Mouse (Mus musculus): ENCODE results near the gene Npepps.

Npepps gene

DNA sequence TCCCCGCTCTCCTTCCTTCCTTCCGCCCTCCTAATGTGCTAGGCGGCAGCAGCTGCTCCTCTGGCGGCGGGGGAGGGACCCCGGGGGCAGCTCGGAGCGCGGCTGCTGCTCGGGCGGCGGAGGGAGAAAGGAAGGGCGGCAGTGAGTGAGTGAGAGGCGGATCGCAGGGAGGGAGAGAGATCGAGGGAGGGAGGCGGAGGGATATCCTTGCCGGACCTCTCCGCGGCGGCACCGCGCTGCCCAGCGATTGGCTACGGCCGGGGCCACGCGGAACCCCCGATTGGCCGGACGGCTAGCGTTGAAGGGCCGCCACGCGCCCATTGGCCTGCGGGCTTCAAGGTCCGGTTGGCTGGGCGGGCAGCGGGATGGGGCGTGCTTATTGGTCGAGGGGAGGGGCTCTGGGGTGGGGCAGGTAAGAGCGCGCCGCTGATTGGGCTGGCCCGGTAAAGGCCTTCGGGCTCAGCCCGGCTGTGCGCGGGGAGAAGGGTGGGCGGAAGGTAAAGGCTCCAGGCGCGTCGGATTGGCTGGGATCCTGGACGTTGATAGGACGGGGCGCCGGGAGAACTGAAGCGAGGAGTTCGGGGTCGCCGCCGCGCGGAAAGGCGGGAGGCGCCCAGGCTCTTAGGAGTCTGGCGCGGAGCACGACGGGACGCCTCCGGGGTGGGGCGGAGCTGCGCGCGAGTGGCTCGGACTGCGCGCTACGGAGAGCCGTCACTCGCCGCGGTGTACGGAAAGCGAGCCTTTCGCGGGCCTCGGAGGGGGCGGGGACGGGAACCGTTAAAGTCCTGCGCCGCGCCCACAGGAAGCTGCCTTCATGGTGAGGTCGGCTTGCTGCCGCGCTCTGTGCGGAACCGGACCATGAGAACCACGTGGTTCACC, 92.4 kb downstream of the Npepps start, which contains the start of gene Kpnb1:
TSS of gene Kpnb1 (minus strand) at position 118 of the 879 bp plus-strand sequence.
- DNase-seq (ENCODE audit: low read depth, low spot score): peak; percentile 99

DNA sequence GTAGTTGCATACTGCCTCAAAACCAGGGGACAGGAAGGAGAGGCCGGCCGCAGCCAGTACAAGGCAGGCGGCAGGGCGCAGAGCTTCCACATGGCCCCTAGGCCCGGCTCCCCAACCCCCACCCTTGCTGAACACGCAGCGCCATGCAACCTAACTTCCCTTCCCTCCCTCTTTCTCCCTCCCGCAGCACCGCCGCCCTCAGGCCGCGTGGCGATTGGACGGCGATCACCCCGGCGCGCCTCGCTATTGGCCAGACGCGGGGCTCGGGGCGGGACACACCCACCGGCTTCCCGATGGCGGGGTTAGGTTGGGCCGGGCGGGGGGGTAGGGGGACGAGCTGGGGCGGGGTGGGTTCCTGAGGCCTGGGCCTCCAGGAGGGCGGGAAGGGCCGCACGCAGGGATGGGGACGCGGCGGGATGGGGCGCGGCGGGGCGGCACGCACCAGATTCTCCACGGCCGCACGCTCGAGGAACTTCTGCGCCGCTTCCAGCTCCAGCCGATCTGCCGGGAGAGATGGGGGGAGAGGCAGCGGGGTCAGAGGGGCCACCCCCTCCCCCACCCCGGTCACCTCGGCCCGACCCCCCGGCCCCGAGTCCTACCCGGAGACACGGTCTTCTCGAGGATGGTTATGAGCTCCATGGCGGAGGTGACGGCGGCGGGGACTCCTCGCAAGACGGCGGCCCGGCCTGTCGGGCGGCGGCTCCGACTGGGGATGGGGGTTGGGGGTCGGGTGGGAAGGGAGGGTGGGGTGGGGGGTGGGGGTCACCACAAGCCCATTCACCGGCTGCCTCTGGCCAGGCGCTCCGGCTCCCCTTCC, 93.3 kb downstream of the Npepps start:
- DNase-seq (ENCODE audit: low read depth, low spot score): peak; percentile 97

DNA sequence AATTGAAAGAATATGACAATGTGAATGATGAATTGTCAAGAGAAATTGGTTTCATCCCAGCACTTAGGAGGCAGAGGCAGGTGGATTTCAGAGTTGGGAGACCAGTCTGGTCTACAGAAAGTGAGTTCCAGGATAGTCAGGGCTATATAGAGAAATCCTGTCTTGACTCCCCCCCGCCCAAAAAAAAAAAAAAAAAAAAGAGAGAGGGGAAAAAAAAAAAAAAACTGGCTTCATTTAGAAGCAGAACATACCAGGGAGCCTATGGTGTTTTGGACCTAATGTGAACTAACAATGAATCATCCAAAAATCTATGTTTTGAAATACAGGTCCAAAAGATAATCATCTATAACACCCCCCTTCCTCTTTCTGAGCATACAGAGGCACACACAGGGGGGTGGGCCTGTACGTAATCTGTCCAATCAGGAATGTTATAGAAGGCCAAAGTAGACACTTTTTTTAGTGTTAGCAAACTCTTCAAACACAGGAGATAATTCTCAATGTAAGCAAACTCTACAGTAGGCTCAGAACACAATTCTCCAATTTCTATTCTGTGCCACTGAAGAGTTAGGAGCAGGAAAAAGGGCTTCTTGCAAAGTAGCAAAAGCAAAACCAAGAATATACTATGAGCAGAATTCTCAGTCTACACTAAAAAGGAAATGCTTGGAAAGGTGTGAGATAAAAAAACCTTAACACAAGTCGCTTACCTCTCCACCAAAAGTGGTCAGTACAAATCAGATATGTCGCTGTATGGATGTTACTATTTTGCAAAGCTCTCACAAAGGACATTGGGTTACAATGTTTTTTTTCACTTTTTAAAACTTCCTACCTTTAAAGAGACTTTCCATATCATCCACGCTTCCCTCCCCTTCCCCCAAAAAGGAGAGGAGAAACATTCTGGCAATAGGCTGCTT, 94.5 kb downstream of the Npepps start:
- no peak for DNase-seq (ENCODE audit: low read depth, low spot score)

DNA sequence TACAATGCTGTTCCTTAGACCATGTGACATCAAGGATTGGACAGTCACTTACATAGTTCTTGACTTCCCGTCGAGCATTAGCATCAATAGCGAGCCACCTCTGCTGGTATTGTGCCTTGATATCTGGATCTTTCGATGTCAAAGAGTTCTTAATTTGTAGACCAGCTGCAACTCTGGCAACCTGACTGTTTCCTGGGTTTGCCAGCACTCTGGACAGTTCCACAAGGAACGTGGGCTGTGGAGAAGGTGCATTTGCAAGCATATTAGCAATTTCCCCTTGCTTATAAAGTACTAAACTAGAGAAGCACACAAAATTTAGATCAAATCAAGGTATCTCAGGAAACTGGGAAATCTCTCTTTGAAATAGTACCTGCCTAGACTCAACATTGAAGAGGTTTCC, 95.6 kb downstream of the Npepps start:
- DNase-seq (ENCODE audit: low read depth, low spot score): no peak

- DNase-seq (ENCODE audit: low read depth, low spot score): no peak
Observed at GRCm38 (mm10) chr11:97182446-97182845, 98.0 kb downstream of the Npepps start.

DNA sequence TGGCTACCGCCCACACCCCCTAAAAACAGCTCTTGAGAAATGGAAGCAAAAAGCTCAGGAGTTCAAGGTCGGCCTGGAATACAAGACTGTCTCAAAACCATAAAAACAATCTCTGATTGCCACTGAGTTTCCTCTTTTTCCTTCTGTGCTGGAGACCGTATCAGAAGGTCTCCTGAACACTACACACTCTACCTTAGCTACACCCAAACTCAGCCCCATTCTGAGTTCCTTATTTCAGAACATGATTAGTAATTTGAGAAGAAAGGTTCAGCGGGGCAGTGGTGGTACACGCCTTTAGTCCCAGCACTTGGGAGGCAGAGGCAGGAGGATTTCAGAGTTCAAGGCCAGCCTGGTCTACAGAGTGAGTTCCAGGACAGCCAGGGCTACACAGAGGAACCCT, 99.4 kb downstream of the Npepps start:
- no peak for DNase-seq (ENCODE audit: low read depth, low spot score)

DNA sequence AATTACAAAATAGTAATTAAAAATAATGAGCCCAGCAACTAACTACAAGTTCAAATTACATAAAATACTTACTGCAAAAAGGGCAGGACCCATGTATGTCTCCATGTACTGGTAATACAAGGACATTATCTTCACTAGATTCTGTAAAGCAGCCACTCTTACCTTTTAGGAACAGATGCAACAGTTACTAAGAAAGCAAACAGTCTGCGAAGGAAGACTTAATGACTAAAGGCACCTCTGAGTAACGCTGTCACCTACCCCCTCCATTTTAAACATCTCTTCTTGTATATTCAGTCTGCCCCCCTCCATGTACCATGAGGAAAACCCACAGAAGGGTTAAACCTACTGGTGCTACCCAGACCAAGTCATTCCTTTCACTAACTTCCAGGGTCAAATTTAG, 102.2 kb downstream of the Npepps start:
- DNase-seq (ENCODE audit: low read depth, low spot score): no peak

DNA sequence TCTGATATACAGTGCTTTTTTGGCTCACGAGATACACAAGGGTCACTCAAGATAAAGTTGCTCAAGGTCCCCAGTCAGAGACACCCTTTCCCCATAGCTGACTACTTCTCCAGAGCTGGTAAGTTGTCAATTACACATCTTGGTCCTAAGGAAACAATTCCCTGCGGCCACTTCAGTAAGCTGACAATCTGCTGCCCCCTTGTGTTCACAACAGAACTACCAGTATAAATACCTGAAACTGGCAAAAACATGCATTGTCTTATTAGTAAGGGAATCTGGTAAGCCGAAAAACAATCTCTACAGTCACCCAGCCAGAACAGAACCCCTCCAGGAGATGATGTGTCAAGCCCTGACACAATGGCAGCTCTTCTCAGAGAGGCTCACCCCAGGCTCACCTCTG, 103.6 kb downstream of the Npepps start:
- peak; percentile 77 for DNase-seq (ENCODE audit: low read depth, low spot score)

- DNase-seq (ENCODE audit: low read depth, low spot score): no peak
Observed at GRCm38 (mm10) chr11:97175499-97175898, 104.9 kb downstream of the Npepps start.

- DNase-seq (ENCODE audit: low read depth, low spot score): no peak
Observed at GRCm38 (mm10) chr11:97160341-97160740, 120.1 kb downstream of the Npepps start.

DNA sequence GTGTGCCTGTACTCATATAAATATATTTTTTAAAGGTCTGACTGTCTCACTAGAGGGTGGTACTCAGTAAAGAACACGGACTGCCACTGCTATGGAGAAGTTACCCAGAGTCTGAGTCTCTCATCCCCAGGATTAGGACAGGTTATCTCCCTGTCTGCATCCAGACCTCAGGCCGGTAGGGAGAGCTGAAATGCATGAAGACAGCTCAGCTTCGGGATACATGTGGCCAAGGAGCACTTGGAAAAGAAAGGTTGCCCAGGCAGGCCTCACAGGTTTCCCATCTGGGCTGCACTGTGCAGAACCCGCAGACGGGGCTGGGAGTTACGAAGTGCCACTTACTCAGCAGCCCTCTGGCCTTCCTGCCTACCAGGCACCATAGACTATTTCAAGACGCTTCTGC, 123.4 kb downstream of the Npepps start:
- DNase-seq (ENCODE audit: low read depth, low spot score): no peak
